Mouse (Mus musculus) subcutaneous adipose tissue, adult 2 months (tissue): ENCODE measurements around the gene 5730455P16Rik. TPM values are rescaled to one million over a fixed set of nuclear protein-coding genes. Genes with fewer than 3 reads are reported as not detected.

ENCODE experiments used
- polyA plus RNA-seq: library from polyadenylated mRNA; depleted of rRNA; stranded (reverse); fragments of >200 nt; gene quantifications from 2 replicates; pipeline ENCODE4 v1.2.3, GENCODE M21; 2012; ENCODE audit warnings: low replicate concordance; rRNA removed

The 5730455P16Rik gene
- 5.5 and 6.0 TPM in 2 replicates for polyA plus RNA-seq

GRCm38 (mm10) chr11:80377712-80378451, at the start of gene 5730455P16Rik:
Gene 5730455P16Rik, minus strand, starts transcription at chr11:80378034.

GRCm38 (mm10) chr11:80383019-80383625, 5.3 kb upstream of the 5730455P16Rik start, which contains the start of gene Zfp207:
Gene Zfp207, plus strand, starts transcription at chr11:80383279.

Other genes starting within 250 kb of the 5730455P16Rik start
- 6.8 and 9.3 TPM in 2 replicates for gene Tefm, start 235.9 kb downstream of the 5730455P16Rik start, polyA plus RNA-seq
- gene Adap2, start 223.9 kb downstream of the 5730455P16Rik start, polyA plus RNA-seq, result 11.8 and 19.2 TPM in 2 replicates
- 10.6 and 11.1 TPM in 2 replicates for gene Rnf135, start 194.2 kb downstream of the 5730455P16Rik start, polyA plus RNA-seq
- 21.5 and 24.5 TPM in 2 replicates for gene Rhot1, start 169.0 kb downstream of the 5730455P16Rik start, polyA plus RNA-seq
- gene Rhbdl3, start 77.1 kb downstream of the 5730455P16Rik start, polyA plus RNA-seq, result 8.8 and 13.3 TPM in 2 replicates
- gene Zfp207, start 5.2 kb upstream of the 5730455P16Rik start, polyA plus RNA-seq, result 122 and 138 TPM in 2 replicates
- gene Psmd11, start 50.6 kb upstream of the 5730455P16Rik start, polyA plus RNA-seq, result 62.2 and 66.9 TPM in 2 replicates
- 1.2 and 2.8 TPM in 2 replicates for gene Cdk5r1, start 99.0 kb upstream of the 5730455P16Rik start, polyA plus RNA-seq